Mouse (Mus musculus): ENCODE measurements around the gene Gm3453.
"Not testable (repeated sequence)": the region's sequence is repeated elsewhere in the genome, so short reads cannot be mapped to it uniquely, and the experiment has no call there.

Gm3453 gene

GRCm38 (mm10) chr14:5979037-5979436 is at the start of gene Gm3453:
Gene Gm3453, minus strand, starts transcription at chr14:5979137.
- DNase-seq (ENCODE audit: low spot score in 2 of 2): not testable (repeated sequence)

DNA sequence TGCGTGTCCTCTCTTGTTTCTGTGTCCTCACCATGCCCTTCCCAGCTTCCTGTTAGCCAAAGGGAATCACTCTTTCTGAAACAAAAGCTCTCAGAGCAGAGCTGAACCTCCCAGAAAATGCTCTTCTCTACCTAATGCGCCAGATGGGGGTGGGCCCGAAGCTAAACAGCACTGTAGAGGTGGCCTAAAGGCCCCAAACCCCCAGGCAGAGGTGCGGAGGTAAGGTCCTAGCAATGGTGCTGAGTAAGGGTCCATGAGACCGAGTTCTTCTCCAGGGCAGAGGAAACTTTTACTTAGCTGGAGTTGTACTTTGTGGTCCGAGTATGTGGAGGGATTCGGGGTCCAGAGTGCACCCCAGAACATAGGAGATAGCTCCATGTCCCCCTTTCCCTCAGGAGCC is 8.2 kb upstream of the Gm3453 start:
- DNase-seq (ENCODE audit: low spot score in 2 of 2): not testable (repeated sequence)

- DNase-seq (ENCODE audit: low spot score in 2 of 2): not testable (repeated sequence)
Measured at GRCm38 (mm10) chr14:5962441-5962840, 16.5 kb downstream of the Gm3453 start.

DNA sequence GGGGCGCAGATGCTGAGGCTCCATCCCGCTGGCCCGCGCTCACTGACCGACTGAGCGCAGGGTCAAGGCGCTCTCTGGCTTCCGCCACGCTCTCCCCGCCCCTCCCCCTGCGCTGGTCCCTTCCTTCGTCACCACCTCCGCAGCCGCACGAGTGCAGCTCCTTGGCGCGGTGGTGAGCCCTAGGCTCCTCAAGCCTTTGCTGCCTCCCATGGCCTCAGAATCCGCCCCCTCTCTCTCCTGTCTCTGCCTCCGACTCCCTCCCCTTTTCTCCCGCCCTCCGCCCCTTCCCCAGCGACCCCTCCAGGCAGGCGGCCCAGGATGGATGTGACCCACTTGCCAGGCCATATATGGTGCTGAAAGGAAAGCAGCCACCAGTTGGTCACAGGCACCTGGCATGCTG is 17.3 kb downstream of the Gm3453 start, which contains the start of gene Gm3248:
TSS of gene Gm3248 (minus strand) at position 111 of the 400 bp plus-strand sequence.
- DNase-seq (ENCODE audit: low spot score in 2 of 2): not testable (repeated sequence)

GRCm38 (mm10) chr14:5961102-5961501 is 17.8 kb downstream of the Gm3453 start:
- not testable (repeated sequence) for DNase-seq (ENCODE audit: low spot score in 2 of 2)

DNA sequence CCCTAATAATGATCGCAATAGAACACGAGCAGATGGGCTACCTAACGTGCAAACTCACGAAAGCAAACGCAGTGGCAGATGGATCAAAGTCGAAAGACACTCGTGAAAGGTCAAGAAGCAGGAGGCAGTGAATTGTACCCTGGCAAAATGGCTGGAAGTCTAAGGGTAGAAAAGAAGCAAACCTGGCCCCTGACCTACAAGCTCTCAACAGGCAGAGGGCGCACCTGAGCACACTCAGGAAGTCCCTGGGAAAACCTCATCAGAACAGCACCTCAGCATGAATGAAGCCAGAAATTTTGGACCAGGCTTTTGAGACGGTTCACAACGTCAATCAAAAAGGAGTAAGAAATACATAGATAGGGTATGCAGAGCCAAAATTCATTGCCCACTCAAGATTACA is 18.5 kb downstream of the Gm3453 start:
- peak in 1 of 2 experiments; percentile 40 for DNase-seq (ENCODE audit: low spot score in 2 of 2)

- not testable (repeated sequence) for DNase-seq (ENCODE audit: low spot score in 2 of 2)
Measured at GRCm38 (mm10) chr14:5923276-5923675, 55.7 kb downstream of the Gm3453 start.

All from left cerebral cortex, adult 9 months (tissue).